Mouse (Mus musculus) embryonic fibroblast, embryonic 13.5 days (primary cell): ENCODE data around the gene Dpf3.

ENCODE experiments used
- CTCF ChIP-seq: IDR thresholded peaks from 2 replicates; pipeline ENCODE4 v1.5.1; 2011; ENCODE audit warnings: mild to moderate bottlenecking, control low read depth, low read length, moderate library complexity, borderline replicate concordance; ENCODE audit not compliant: insufficient read depth
- POLR2A ChIP-seq: IDR thresholded peaks from 2 replicates; pipeline ENCODE4 v1.6.1; 2011; ENCODE audit warnings: low read depth, mild to moderate bottlenecking, control low read depth, low read length, moderate library complexity

DNA sequence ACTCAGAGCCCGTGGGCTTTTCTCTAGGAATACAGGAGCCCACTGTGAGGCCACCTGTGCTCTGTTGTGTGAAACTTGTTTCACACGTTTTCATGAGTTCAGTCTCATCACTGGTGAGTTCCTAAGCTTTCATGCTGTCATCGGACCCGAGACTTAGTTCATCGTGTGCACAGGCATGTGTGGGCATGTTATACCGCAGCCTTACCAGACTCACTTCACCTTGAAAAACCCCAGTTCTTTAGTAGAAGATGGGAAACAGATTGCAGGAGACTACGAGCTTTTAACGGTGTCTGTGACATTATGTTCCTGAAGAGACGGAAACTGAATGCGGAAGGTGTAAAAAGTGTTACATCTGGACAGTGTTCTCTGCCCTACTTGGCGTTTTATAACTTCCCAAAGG lies 47.9 kb upstream of the Dpf3 start:
- no peak for TF ChIP-seq CTCF
- TF ChIP-seq POLR2A = no peak
